Mouse (Mus musculus) adrenal gland, postnatal 10 days (tissue): ENCODE results near the gene Pomgnt2. TPM values are rescaled to one million over a fixed set of nuclear protein-coding genes. Genes with fewer than 3 reads are reported as not detected.

Source experiments
- DNase-seq: peaks from one replicate; pipeline ENCODE4 v3.0.0; 2021; ENCODE audit warnings: mixed read lengths
- total RNA-seq, 2 experiments: library from RNA; stranded (reverse); gene quantifications; 2 replicates each; pipeline ENCODE4 v1.2.3; 2021

The Pomgnt2 gene
- total RNA-seq, 2 experiments from 2014 or later: 13.0 to 16.6 TPM

DNA sequence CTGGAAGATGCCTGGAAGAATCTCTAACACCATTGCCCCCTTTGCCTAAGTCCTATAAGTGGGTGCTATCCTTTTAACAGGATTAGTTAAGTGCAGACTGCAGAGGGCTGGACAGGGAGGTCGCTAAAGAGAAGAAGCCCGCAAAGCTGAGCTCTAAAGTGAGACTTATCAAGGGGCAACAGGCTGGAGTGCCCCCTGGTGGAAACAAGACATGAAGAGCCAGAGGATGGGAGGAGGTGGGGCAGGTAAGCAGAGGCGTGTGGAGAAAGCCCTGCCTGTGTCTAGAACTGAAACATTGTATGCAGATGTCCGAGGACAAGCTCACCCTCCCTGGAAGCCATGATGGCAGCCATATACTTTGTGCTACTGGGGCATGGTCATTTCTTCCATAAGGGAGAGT, 16.7 kb upstream of the Pomgnt2 start:
- DNase-seq: no peak

DNA sequence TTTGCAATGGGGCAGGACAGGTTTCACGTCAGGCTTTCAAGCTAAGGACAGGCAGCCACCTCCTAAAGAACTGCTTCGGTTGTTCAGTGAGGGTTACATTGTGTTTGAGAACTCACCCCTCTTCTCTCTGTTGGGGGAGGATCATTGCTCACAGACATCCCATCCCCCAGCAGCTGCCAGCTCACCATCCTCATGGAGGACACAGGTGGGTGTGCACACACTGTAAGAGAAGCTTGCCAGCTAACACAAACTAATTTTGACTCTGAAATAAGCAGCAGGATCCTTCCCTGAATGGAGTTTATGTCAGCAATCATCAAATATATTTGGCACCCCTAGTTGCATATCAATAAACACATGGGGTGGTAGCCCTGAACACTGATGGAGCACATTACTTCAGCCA, 15.9 kb upstream of the Pomgnt2 start:
- no peak for DNase-seq

DNA sequence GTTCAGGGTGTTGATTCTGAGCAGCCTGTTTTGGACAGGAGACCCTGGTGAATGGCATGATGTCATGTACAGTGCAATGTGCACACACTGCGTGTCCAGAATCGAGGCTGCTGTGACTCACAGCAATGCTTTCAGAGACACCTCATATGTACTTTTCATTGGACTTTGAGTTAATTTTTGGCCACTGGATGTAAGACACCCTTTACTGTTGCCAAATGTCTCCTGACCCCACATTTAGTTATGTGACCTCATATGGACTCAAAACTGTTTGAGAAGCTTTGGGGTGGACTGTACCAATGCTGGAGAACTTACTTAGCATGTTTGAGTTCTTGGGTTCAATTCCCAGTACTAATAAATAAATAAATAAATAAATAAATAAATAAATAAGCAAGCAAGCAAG, 13.8 kb upstream of the Pomgnt2 start:
- no peak for DNase-seq

DNA sequence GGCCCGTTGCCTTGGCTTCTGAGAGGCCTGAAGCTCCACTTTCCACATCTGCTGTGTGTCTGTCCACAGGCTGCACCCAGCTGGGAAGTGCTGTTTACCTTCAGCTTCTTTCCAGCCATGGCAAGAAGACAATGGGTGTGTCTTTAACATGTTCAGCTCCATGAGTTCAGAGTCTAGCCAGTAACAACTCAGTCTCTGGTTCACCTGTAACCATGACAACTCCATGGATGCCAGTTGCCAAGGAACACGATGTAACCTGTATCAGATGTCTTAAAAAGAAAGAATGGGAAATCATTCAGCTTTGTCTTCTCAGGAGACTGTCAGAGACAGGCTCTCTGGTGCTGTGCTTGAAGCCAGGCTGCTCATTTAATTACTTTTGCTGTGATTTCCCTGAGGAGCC, 12.0 kb upstream of the Pomgnt2 start:
- no peak for DNase-seq

DNA sequence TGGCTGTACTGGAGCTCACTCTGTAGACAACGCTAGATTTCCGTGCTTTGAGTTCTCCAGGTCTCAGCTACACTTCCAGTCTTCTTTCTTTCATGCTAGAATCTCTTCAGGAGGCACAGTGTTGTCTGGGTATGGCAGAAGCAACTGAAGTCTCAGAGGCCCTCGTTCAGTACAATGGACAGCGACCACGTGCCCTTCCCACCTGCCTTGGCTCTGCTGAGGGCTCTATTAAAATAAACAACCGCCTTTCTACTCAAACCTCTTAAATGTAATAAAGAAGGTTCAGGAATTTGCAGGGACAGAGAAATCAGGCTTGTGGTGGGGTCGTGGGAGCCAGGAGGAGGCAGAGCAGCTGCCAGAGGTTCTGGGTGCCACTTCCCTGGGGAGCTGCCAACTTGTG, 9.7 kb upstream of the Pomgnt2 start:
- DNase-seq: peak; percentile 74

DNA sequence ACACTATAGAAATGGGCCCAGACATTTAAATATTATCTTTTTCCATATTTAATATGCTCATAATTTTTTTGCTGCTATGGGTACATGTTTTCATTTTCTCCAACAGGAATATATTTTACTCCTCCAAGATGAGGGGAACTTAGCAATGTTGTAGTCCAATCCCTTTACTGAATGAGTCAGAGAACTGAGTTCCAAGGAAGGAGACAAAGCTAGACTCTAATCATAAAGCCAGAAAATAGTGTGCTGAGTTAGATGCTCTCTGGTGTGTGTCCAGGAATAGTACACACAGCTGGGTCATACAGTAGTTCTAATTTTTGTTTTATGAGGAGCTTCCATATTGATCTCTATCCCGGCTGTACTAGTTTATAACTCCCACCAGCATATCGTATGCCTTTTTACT, 9.3 kb upstream of the Pomgnt2 start:
- DNase-seq: no peak

DNA sequence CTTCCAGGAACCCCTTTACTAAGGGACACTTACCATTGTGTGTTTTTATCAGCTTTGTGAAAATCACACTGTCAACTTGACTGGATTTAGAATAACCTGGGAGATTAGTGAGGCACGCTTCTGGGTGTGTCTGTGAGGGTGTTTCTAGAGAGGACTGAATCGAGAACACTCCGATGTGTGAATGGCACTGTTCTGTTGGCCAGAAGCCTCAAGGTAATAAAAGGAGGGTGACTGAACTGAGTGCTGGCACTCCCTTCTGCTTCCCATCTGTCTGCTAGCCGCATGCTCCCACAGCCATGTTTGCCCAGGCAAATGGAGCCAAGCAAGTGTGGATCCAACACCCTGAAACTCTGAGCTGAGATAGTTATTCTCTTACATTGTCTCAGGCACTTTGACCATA, 1.1 kb upstream of the Pomgnt2 start:
- DNase-seq: no peak

DNA sequence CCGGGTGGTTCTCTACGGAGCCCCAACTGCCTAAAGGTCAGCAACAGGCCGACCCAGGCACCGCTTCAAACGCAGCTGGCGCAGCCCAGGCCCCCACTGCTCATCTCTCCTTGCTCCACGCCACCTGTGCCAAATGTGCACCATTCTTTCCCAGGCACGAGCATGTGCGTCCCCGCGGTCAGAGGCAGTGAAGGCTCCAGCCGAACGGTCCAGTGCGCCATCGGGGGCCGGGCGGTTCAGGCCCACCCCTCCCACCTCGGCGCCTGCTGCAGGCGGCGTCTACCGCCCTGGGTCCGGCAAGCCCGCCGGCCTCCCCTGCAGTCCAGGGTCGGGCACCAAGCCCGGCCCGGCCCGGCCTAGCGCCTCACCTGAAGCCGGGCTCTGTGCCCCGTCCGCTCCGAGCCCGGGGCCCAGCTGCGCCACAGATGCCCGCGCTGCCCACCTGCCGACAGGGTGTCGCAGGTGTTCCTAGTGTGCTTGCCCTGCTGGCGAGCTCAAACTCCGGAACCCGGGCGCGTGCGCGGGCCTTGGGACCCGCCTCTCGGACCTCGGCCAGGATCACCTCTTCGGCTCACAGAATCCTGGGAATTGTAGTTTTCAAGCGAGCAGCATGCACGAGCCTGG, 1.3 kb downstream of the Pomgnt2 start:
- peak; percentile 91 for DNase-seq

DNA sequence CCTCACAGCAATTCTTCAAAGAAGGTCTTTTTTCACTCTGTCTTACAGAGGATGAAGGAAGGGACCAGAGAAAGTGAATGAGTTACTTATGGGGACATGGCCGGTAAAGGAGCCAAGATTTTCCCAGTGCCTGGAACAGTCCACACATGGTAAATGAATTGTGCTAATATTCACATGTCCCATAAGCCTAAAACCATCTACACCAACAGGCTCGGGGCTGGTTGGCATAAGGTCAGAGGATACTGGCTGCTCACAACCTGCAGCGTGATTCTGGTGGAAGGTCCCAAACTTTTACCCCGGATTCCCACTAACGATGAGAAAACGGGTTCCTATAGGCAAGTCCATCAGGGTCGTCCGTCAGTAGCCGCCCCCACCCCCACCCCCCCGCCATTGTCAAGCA, 1.8 kb downstream of the Pomgnt2 start:
- no peak for DNase-seq

DNA sequence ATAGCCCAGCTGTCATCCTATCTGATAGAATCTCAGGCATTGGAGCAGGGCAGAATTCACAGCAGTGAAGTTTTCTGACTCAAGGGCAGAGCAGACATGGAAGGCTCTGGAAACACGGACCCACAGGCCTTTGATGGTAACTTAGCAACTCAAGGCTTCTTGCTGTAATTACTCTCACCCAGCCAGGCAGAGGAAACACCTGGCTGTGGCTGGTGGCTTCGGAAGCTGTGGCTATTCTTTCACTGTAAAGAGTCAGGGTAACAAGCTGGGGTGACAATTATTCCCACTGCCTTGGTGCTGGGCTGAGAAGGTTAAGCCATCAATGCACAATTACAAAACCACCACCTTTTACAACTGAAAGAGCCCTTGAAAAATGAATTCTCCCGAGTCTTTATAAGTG, 3.9 kb downstream of the Pomgnt2 start:
- DNase-seq: no peak

DNA sequence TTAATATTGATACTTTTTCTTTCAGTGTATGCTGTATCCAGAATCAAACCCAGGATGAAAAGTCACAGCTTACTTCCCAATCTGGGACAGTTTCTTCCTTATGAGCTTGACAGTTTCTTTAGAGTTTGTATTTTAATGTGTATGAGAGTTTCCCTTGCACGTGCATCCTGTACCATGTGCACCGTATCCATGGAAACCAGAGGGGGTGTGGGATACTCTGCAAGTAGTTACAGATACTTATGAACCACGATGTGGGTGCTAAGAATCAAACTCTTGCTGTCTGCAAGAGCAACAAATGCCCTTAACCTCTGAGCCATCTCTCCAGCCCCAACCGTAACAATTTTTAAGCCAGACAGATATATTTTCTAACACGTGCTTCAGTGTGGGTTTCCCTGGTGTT, 5.9 kb downstream of the Pomgnt2 start:
- DNase-seq: no peak

DNA sequence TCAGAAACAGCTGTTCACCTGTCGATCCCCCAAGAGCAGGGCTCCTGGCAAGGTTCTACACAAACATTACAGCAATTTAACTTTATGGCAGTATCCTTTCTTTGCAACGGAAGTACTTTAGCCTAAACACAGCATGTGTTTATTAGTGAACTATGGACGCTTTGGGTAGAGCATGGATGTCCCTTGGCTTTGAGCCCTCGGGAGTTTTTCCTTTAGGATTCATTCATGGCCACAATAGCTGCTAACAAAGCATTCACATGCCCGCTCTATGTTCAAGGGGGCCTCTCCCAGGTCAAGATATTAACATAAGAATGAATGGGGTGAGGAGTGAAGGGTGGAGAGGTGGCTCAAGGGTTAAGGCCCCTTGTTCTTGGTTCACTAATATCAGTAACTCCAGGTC, 7.4 kb downstream of the Pomgnt2 start:
- DNase-seq: no peak

DNA sequence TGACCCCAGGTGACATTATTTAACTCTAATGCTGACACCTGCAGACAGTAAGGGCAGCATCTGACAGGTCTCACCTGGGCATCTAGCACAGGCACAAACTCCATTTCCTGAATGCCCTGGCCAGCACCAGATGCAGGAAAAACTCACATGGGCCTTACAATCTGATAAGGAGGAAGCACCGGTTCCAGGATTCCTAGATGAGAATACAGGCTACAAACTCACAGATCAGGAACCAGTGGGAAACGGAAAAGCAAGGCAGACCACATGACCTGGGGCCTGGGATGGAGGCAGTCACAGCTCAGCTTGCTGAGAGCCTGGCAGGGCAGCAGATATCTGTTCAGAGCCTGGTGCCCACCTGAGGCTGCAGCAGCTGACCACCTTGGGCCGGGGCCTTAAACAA, 8.0 kb downstream of the Pomgnt2 start:
- DNase-seq: no peak

DNA sequence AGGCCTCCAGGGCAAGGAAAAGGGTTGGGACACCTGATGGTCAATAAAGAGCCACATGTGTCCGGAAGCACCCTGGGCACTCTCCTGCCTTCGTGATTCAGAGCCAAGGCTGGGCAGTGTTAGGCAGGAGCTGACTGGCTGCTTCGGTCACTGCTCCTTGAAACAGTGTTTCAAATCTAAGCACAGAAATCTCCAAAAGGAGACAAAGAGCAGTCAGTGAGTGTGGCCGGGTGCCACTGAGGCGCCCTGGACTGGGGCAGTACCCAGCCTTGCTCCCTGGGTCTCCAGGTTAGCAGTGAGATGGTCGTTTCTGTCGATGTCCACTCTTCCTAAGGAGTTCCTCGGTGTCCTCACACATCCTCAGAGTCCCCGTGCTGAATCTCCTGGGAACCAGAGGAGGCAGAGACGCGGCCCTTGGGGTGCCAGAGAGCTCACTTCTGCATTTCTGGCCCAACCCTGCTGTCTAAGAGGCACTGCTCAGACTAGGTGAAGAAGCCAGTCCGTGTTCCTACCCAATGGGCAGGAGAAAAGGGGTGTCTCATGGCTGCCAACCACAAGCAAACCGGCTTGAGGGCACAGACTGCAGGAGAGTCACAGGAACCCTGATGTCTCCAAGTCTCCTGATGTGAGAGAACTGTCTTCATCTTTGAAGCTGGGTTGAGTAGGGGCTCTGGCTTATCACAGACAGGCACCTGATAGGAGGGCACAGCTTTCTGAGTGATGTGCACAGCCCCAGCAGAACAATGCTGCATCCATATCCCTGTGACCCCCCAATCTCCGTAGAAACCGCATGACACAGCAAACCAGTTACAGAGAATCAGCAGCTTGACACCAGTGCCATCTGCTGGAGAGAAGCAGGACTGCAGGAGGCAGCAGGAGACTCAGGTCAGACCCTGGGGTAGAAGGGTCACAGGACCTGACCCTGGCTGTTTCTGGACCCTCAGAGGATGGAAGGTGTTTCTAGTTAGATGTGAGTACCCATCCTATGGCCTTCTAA, 12.1 kb downstream of the Pomgnt2 start:
- peak; percentile 83 for DNase-seq

DNA sequence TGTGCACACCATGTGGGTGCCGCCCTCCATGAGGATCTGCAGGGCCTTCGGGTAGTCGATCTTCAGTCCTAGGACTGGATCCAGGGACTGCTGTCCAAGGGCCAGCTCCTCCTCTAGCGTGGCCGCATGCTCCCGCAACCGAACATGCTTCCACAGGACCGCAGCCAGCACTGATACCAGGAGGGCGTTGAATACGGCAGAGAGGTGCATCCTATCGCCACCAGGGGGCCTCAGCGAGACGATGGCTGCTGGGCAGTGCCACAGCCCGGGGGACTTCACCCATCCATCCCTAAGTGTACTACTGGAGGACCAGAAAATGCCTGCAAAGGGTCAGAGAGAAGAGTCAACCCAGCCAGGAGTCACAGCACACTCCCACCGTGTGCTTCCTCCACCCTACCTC, 13.4 kb downstream of the Pomgnt2 start:
- peak; percentile 89 for DNase-seq

DNA sequence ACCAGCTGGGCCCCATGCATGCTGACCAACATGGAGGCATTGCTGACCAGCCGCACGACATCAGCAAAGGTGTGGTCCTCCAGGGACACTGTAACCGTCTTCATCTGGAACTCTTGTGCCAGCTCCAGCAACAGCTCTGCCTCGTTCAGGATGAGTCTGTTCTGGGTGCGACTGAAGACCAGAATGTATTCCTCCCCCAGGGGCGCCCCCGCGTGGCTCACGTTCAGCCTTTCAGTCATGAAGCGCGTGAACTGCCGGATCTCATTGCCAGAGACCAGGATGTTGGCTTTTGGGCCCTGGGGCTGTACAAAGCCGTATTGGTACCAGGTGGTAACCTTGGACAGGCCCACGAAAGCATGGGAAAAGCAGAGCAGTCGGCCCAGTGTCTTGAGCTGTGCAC, 14.2 kb downstream of the Pomgnt2 start:
- no peak for DNase-seq

DNA sequence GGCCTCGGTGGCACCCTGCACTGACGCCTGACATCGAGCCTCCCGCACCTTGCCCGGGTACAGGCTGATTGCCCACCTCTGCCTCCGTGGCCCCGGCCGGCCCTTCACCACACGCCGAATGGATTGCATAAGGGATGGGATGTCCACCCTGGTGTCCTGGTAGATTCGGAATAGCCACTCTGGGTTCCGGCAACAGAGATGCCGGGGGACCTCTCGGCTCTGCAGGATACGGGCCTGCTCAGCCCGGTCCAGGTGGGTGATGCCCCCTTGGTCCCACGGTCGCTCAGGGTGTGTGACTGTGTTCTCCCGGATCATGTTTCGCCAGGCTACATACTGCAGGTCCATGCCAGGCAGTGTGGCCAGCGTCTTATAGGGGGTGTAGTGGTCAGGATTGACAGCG, 14.7 kb downstream of the Pomgnt2 start:
- no peak for DNase-seq

DNA sequence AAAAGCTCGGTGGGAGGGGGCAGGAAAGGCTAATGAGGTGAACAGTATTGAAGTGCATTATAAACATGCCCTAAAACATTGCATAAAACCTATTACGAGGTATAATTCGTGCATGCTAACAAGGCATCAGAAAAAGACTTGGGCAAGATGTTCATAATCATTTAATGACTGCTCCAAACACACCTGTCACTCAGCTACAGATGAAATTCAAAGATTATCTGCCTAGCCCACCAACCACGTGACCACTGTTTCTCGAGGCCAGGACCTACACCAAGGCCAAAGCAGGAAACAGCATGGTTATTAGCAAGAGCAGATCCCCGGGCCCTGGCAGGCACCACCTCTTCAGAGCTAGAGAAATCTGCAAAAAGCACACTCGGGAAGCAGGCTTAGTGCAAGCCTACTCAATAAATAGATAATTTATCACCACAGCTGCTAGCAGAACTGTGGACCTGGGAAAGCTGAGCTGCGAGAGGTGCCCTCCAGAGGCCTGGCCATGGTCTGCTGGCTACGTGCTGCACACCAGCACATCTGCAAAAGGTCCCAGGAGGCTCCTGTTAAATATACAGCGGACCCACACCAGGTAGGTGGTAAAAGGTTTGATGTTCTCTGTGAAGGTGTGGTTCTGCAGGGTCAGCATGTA, 15.3 kb downstream of the Pomgnt2 start:
- no peak for DNase-seq

DNA sequence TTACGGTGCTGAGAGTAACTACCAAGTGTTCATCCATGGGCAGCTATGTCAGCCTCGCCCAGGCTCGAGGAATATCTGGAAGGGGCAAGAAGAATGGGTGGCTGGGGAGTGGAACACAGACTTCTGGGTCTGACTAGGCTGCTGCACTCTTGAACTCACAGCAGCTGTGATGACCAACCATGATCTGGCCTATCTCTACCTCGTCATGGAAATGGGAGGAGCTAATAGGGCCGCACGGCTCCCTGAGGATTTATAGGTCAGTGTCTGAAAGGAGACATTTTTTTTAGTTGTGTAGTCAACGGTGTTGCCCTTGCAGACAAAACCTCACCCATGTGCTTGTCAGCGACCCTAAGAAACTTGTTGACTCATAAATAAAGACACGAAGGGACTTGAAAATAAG, 15.9 kb downstream of the Pomgnt2 start:
- DNase-seq: no peak

DNA sequence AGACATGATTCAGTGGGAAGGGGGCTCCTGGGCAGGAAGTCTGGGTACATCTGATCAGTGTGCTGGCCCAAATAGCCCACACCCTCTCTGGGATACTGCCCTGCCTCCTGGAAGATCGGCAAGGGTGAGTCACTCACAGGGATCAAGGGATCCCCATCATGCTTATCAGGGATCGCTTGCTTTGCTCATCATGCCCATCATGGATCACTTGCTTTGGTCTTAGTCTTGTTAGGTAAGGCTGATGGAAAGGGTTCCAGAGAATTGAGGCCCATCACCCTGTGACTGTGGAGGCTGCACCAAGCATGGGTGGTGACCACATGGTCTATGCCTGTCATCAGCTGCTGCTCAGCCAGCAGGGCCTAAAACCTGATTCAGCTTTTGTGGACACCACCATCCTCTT, 21.6 kb downstream of the Pomgnt2 start:
- DNase-seq: no peak

DNA sequence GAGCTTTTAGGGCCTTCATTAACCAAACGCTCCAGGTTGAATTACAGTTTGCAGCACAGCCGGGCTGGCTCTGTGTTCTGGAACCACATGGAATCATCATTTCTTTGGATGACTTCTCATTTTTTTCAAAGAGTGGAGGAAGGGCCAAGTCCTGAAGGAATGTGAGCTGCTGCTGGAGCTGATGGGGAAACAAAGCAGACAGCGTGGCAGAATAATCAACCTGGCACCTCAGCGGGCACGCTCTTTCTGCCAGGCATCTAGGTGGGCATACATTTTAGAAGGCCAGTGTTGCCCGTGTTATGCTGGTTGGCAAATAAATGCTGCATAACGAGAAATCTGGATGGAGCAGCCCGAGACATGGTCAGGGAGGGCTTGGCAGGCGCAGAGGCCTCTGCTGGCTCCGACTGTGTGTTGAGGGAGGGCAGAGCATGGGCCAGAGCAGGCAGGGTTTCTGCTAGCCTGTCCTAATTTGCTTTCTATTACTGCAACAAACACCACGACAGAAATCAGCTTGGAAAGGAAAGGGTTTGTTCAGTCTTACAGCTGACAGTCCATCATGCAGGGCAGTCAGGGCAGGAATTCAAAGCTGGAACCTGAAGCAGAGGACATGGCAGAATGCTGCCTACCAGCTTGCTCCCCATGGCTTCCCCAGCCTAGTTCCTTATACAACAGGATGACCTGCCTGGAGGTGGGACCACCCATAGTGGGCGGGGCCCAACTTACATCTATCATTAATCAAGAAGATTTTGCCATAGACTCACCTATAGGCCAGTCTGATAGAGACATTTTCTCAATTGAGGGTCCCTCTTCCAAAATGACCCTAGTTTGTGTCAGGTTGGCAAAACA, 22.5 kb downstream of the Pomgnt2 start:
- no peak for DNase-seq

DNA sequence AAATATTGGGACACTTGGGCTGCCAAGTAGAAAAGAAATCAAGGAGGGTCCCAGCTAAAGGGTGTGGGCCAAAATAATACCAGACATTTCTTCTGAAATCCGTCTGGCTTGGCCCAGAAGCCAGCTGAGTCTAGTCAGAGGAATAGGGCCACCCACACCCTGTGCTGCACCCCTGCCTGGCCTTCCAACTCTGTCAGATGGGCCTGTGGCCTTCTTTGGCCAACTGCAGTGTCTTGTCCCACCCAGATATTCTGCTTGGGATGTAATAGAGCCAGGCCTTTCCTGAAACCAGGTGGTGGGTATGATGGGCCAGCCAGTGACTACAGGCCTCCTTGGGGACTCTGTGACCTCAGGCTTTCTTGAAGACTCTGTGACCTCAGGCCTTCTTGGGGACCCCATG, 23.7 kb downstream of the Pomgnt2 start:
- DNase-seq: no peak
